Mouse (Mus musculus): ENCODE measurements around the gene Irf2bp1. TPM values are rescaled to one million over a fixed set of nuclear protein-coding genes. Genes with fewer than 3 reads are reported as not detected.

Irf2bp1 gene
- total RNA-seq, 1 experiment = 15.9 TPM

GRCm38 (mm10) chr7:19022189-19022958 is 18.5 kb downstream of the Irf2bp1 start:
- TF ChIP-seq MAFK (IDR thresholded peaks at IDR 0.05; ENCODE audit: insufficient read depth, low read depth, low read length) (no peak), CHD2 (IDR thresholded peaks at IDR 0.05; ENCODE audit: low read depth, low read length) (no peak), ZNF384 (IDR thresholded peaks at IDR 0.05; ENCODE audit: low read depth, low read length) (no peak), HCFC1 (IDR thresholded peaks at IDR 0.05; ENCODE audit: borderline replicate concordance, insufficient read depth, low read length) (no peak), ZC3H11A (IDR thresholded peaks at IDR 0.05; ENCODE audit: borderline replicate concordance, low read depth, low read length) (no peak)
- DNase-seq (ENCODE audit: low read depth, low spot score) = no peak
- Histone ChIP-seq H3K4me3 (ENCODE audit: insufficient read depth in 1 of 2, low read depth in 1 of 2, low read length in 2 of 2, poor library complexity in 1 of 2, severe bottlenecking in 1 of 2) (no peak overlapping the region), H3K9me3 (ENCODE audit: control insufficient read depth, insufficient read depth, low read depth, low read length) (no peaks in the 10 kb centered on the region), H3K9ac (ENCODE audit: insufficient read depth, low read depth, low read length, poor library complexity, severe bottlenecking) (no peak overlapping the region; the same call in 1 of the 2 replicates), H3K27ac (ENCODE audit: insufficient read depth, low read depth, low read length, poor library complexity, severe bottlenecking) (no peak overlapping the region), H3K4me1 (ENCODE audit: control insufficient read depth in 2 of 2, insufficient read depth in 2 of 2, low read length in 2 of 2, poor library complexity in 1 of 2) (peaks cover 1 to 14% of the 10 kb centered on the region in 2 experiments; a peak in 2 of 4 replicates), H3K36me3 (ENCODE audit: control insufficient read depth, insufficient read depth, low read length, poor library complexity, severe bottlenecking) (peaks cover 2% of the 10 kb centered on the region; the same call in 1 of the 2 replicates)
- in situ Hi-C loops (cut with MboI; ENCODE audit: low sequenced_read_pairs in 2 of 2, unreplicated experiment in 2 of 2) = no loop called here

- H3K4me3 ChIP-seq (ENCODE audit: insufficient read depth in 1 of 2, low read depth in 1 of 2, low read length in 2 of 2, poor library complexity in 1 of 2, severe bottlenecking in 1 of 2) = peak within 1 kb of the TSS; percentile 87 to 96
- DNase-seq (ENCODE audit: low read depth, low spot score) = peak; percentile 57
- no peaks in the 10 kb centered on the region for H3K9me3 ChIP-seq (ENCODE audit: control insufficient read depth, insufficient read depth, low read depth, low read length)
- H3K27ac ChIP-seq (ENCODE audit: insufficient read depth, low read depth, low read length, poor library complexity, severe bottlenecking) = peak within 1 kb of the TSS; percentile 52
- H3K4me1 ChIP-seq (ENCODE audit: control insufficient read depth in 2 of 2, insufficient read depth in 2 of 2, low read length in 2 of 2, poor library complexity in 1 of 2) = peaks cover 1 to 14% of the 10 kb centered on the region in 2 experiments; a peak in 2 of 4 replicates
- peaks cover 2% of the 10 kb centered on the region; the same call in 1 of the 2 replicates for H3K36me3 ChIP-seq (ENCODE audit: control insufficient read depth, insufficient read depth, low read length, poor library complexity, severe bottlenecking)
- no peak for TF ChIP-seq CHD2 (IDR thresholded peaks at IDR 0.05; ENCODE audit: low read depth, low read length)
- TF ChIP-seq ZC3H11A (IDR thresholded peaks at IDR 0.05; ENCODE audit: borderline replicate concordance, low read depth, low read length) = no peak
- TF ChIP-seq HCFC1 (IDR thresholded peaks at IDR 0.05; ENCODE audit: borderline replicate concordance, insufficient read depth, low read length) = no peak
- TF ChIP-seq ZNF384 (IDR thresholded peaks at IDR 0.05; ENCODE audit: low read depth, low read length) = no peak
- no peak for TF ChIP-seq MAFK (IDR thresholded peaks at IDR 0.05; ENCODE audit: insufficient read depth, low read depth, low read length)
- in situ Hi-C loops (cut with MboI; ENCODE audit: low sequenced_read_pairs in 2 of 2, unreplicated experiment in 2 of 2) = no loop called here
- peak within 1 kb of the TSS; percentile 93 for H3K9ac ChIP-seq (ENCODE audit: insufficient read depth, low read depth, low read length, poor library complexity, severe bottlenecking)
Observed at GRCm38 (mm10) chr7:19023357-19023814, 19.5 kb downstream of the Irf2bp1 start, which contains the start of gene Foxa3. Gene Foxa3 (minus strand): TSS chr7:19023538.

GRCm38 (mm10) chr7:19024096-19024506 is 20.3 kb downstream of the Irf2bp1 start, which contains the start of gene Sympk:
Gene Sympk (plus strand): TSS chr7:19024377.
- H3K4me1 ChIP-seq (ENCODE audit: control insufficient read depth in 2 of 2, insufficient read depth in 2 of 2, low read length in 2 of 2, poor library complexity in 1 of 2) = peaks cover 1 to 14% of the 10 kb centered on the region in 2 experiments; a peak in 2 of 4 replicates
- peak within 1 kb of the TSS; percentile 93 for H3K9ac ChIP-seq (ENCODE audit: insufficient read depth, low read depth, low read length, poor library complexity, severe bottlenecking)
- TF ChIP-seq HCFC1 (IDR thresholded peaks at IDR 0.05; ENCODE audit: borderline replicate concordance, insufficient read depth, low read length) (peak; percentile 97), MAFK (IDR thresholded peaks at IDR 0.05; ENCODE audit: insufficient read depth, low read depth, low read length) (no peak)
- DNase-seq (ENCODE audit: low read depth, low spot score) = peak; percentile 88
- no peaks in the 10 kb centered on the region for H3K9me3 ChIP-seq (ENCODE audit: control insufficient read depth, insufficient read depth, low read depth, low read length)
- H3K27ac ChIP-seq (ENCODE audit: insufficient read depth, low read depth, low read length, poor library complexity, severe bottlenecking) = peak within 1 kb of the TSS; percentile 52
- in situ Hi-C loops (cut with MboI; ENCODE audit: low sequenced_read_pairs in 2 of 2, unreplicated experiment in 2 of 2) = no loop called here
- H3K4me3 ChIP-seq (ENCODE audit: insufficient read depth in 1 of 2, low read depth in 1 of 2, low read length in 2 of 2, poor library complexity in 1 of 2, severe bottlenecking in 1 of 2) = peak within 1 kb of the TSS; percentile 87 to 96
- peaks cover 6% of the 10 kb centered on the region; the same call in 1 of the 2 replicates for H3K36me3 ChIP-seq (ENCODE audit: control insufficient read depth, insufficient read depth, low read length, poor library complexity, severe bottlenecking)

- in situ Hi-C loops (cut with MboI; ENCODE audit: low sequenced_read_pairs in 2 of 2, unreplicated experiment in 2 of 2) = no loop called here
- Histone ChIP-seq H3K9ac (ENCODE audit: insufficient read depth, low read depth, low read length, poor library complexity, severe bottlenecking) (peak overlapping the region; percentile 93), H3K27ac (ENCODE audit: insufficient read depth, low read depth, low read length, poor library complexity, severe bottlenecking) (peak overlapping the region; percentile 52), H3K9me3 (ENCODE audit: control insufficient read depth, insufficient read depth, low read depth, low read length) (no peaks in the 10 kb centered on the region), H3K36me3 (ENCODE audit: control insufficient read depth, insufficient read depth, low read length, poor library complexity, severe bottlenecking) (peaks cover 11% of the 10 kb centered on the region), H3K4me3 (ENCODE audit: insufficient read depth in 1 of 2, low read depth in 1 of 2, low read length in 2 of 2, poor library complexity in 1 of 2, severe bottlenecking in 1 of 2) (peak overlapping the region; percentile 87 to 96), H3K4me1 (ENCODE audit: control insufficient read depth in 2 of 2, insufficient read depth in 2 of 2, low read length in 2 of 2, poor library complexity in 1 of 2) (peaks cover 1 to 14% of the 10 kb centered on the region in 2 experiments; a peak in 2 of 4 replicates)
- DNase-seq (ENCODE audit: low read depth, low spot score) = no peak
- no peak for TF ChIP-seq HCFC1 (IDR thresholded peaks at IDR 0.05; ENCODE audit: borderline replicate concordance, insufficient read depth, low read length)
- no peak for TF ChIP-seq MAFK (IDR thresholded peaks at IDR 0.05; ENCODE audit: insufficient read depth, low read depth, low read length)
- TF ChIP-seq ZC3H11A (IDR thresholded peaks at IDR 0.05; ENCODE audit: borderline replicate concordance, low read depth, low read length) = no peak
Observed at GRCm38 (mm10) chr7:19024581-19025255, 20.9 kb downstream of the Irf2bp1 start.
